Mouse (Mus musculus) embryonic facial prominence, embryonic 10.5 days (tissue): ENCODE results near the gene Baiap2l1. TPM values are rescaled to one million over a fixed set of nuclear protein-coding genes. Genes with fewer than 3 reads are reported as not detected.

Experiments
- DNase-seq: peaks from one replicate; pipeline ENCODE4 v3.0.0-alpha.2; 2017; ENCODE audit warnings: low spot score
- H3K27ac ChIP-seq: fragments of 300-500 bp; sonication (generic); replicated peaks from 2 replicates; pipeline ENCODE4 v1.5.1; 2016; ENCODE audit warnings: mild to moderate bottlenecking
- H3K27me3 ChIP-seq: fragments of 300-500 bp; sonication (generic); replicated peaks from 2 replicates; pipeline ENCODE4 v1.6.1; 2016; ENCODE audit warnings: low read depth, mild to moderate bottlenecking; ENCODE audit not compliant: poor library complexity, severe bottlenecking
- H3K36me3 ChIP-seq: fragments of 300-500 bp; sonication (generic); replicated peaks from 2 replicates; pipeline ENCODE4 v1.6.1; 2016; ENCODE audit warnings: mild to moderate bottlenecking, moderate library complexity
- H3K4me1 ChIP-seq: fragments of 300-500 bp; sonication (generic); 2 replicates; pipeline ENCODE4 v1.6.1; 2016
- H3K4me3 ChIP-seq: fragments of 300-500 bp; sonication (generic); 2 replicates; pipeline ENCODE4 v1.5.1; 2016; ENCODE audit warnings: mild to moderate bottlenecking, moderate library complexity
- H3K9me3 ChIP-seq: fragments of 300-500 bp; sonication (generic); 2 replicates; pipeline ENCODE4 v1.6.1; 2016; ENCODE audit warnings: mild to moderate bottlenecking
- WGBS: fragments of 180-500 bp; shearing (Covaris S2); methylation state at CpG from one replicate; pipeline ENCODE4 v1.1.7; 2016; 5-methylcytosine and 5-hydroxymethylcytosine counted together
- polyA plus RNA-seq: library from polyadenylated mRNA; unstranded; fragments of >200 nt; fragmentation: Nextera tagmentation; extraction: Ambion mirVana; gene quantifications from 2 replicates; pipeline ENCODE4 v1.2.1, GENCODE M21; 2016

The Baiap2l1 gene
- polyA plus RNA-seq, 1 experiment from 2014 or later = 6.0 TPM

GRCm38 (mm10) chr5:144296090-144296604 is 61.8 kb downstream of the Baiap2l1 start:
- no peak for DNase-seq
- no peak overlapping the region for H3K27ac ChIP-seq
- H3K27me3 ChIP-seq = no peaks in the 10 kb centered on the region
- H3K4me1 ChIP-seq = no peaks in the 10 kb centered on the region
- no peaks in the 10 kb centered on the region for H3K9me3 ChIP-seq
- H3K4me3 ChIP-seq = no peak overlapping the region
- WGBS = 84% methylated on average over 7 of the region's 7 CpGs
- no peaks in the 10 kb centered on the region for H3K36me3 ChIP-seq

- no peak overlapping the region for H3K4me3 ChIP-seq
- no peaks in the 10 kb centered on the region for H3K27me3 ChIP-seq
- WGBS = 83% methylated on average over 1 of the region's 1 CpGs
- DNase-seq = no peak
- no peaks in the 10 kb centered on the region for H3K36me3 ChIP-seq
- H3K9me3 ChIP-seq = no peaks in the 10 kb centered on the region
- no peaks in the 10 kb centered on the region for H3K4me1 ChIP-seq
- no peak overlapping the region for H3K27ac ChIP-seq
Measured at GRCm38 (mm10) chr5:144295357-144295756, 62.6 kb downstream of the Baiap2l1 start.

- no peaks in the 10 kb centered on the region for H3K4me1 ChIP-seq
- H3K9me3 ChIP-seq = no peaks in the 10 kb centered on the region
- WGBS = 87% methylated on average over 7 of the region's 7 CpGs
- no peak overlapping the region for H3K27ac ChIP-seq
- DNase-seq = no peak
- H3K4me3 ChIP-seq = no peak overlapping the region
- no peaks in the 10 kb centered on the region for H3K36me3 ChIP-seq
- no peaks in the 10 kb centered on the region for H3K27me3 ChIP-seq
Measured at GRCm38 (mm10) chr5:144294908-144295307, 63.0 kb downstream of the Baiap2l1 start.

- Histone ChIP-seq H3K9me3 (no peaks in the 10 kb centered on the region), H3K27me3 (no peaks in the 10 kb centered on the region), H3K4me3 (no peak overlapping the region), H3K4me1 (no peaks in the 10 kb centered on the region), H3K27ac (no peak overlapping the region), H3K36me3 (no peaks in the 10 kb centered on the region)
- 92% methylated on average over 4 of the region's 4 CpGs for WGBS
- no peak for DNase-seq
Measured at GRCm38 (mm10) chr5:144289769-144290440, 68.0 kb downstream of the Baiap2l1 start.

- no peaks in the 10 kb centered on the region for H3K9me3 ChIP-seq
- peaks cover 5% of the 10 kb centered on the region; the same call in 1 of the 2 replicates for H3K36me3 ChIP-seq
- no peaks in the 10 kb centered on the region for H3K27me3 ChIP-seq
- 85% methylated on average over 9 of the region's 9 CpGs for WGBS
- no peak overlapping the region for H3K27ac ChIP-seq
- no peak overlapping the region for H3K4me3 ChIP-seq
- DNase-seq = no peak
- no peaks in the 10 kb centered on the region for H3K4me1 ChIP-seq
Measured at GRCm38 (mm10) chr5:144288391-144288790, 69.5 kb downstream of the Baiap2l1 start.

GRCm38 (mm10) chr5:144287267-144287820 is 70.6 kb downstream of the Baiap2l1 start:
- no peak for DNase-seq
- WGBS = 87% methylated on average over 3 of the region's 3 CpGs

GRCm38 (mm10) chr5:144286591-144287266 is 71.2 kb downstream of the Baiap2l1 start:
- Histone ChIP-seq H3K27ac (no peak overlapping the region), H3K36me3 (peaks cover 5% of the 10 kb centered on the region), H3K9me3 (no peaks in the 10 kb centered on the region), H3K4me1 (no peaks in the 10 kb centered on the region), H3K27me3 (no peaks in the 10 kb centered on the region), H3K4me3 (no peak overlapping the region)
- no peak for DNase-seq
- WGBS = 83% methylated on average over 9 of the region's 9 CpGs

More at GRCm38 (mm10) chr5:144287267-144287820, 70.6 kb downstream of the Baiap2l1 start:
- Histone ChIP-seq H3K4me1 (no peaks in the 10 kb centered on the region), H3K27ac (no peak overlapping the region), H3K4me3 (no peak overlapping the region), H3K36me3 (peaks cover 5% of the 10 kb centered on the region), H3K27me3 (no peaks in the 10 kb centered on the region), H3K9me3 (no peaks in the 10 kb centered on the region)

GRCm38 (mm10) chr5:144284599-144284998 is 73.3 kb downstream of the Baiap2l1 start:
- Histone ChIP-seq H3K27me3 (no peaks in the 10 kb centered on the region), H3K27ac (no peak overlapping the region), H3K9me3 (no peaks in the 10 kb centered on the region), H3K36me3 (peaks cover 21% of the 10 kb centered on the region), H3K4me3 (no peak overlapping the region), H3K4me1 (no peaks in the 10 kb centered on the region)
- no peak for DNase-seq
- 87% methylated on average over 5 of the region's 5 CpGs for WGBS

GRCm38 (mm10) chr5:144283551-144284031 is 74.3 kb downstream of the Baiap2l1 start:
- Histone ChIP-seq H3K4me1 (no peaks in the 10 kb centered on the region), H3K27me3 (no peaks in the 10 kb centered on the region), H3K36me3 (peaks cover 29% of the 10 kb centered on the region), H3K9me3 (no peaks in the 10 kb centered on the region), H3K27ac (no peak overlapping the region), H3K4me3 (no peak overlapping the region)
- no peak for DNase-seq
- 86% methylated on average over 8 of the region's 8 CpGs for WGBS

GRCm38 (mm10) chr5:144282470-144283260 is 75.2 kb downstream of the Baiap2l1 start:
- Histone ChIP-seq H3K27me3 (no peaks in the 10 kb centered on the region), H3K4me3 (no peak overlapping the region), H3K9me3 (no peaks in the 10 kb centered on the region), H3K36me3 (peaks cover 39% of the 10 kb centered on the region), H3K4me1 (no peaks in the 10 kb centered on the region), H3K27ac (no peak overlapping the region)
- WGBS = 82% methylated on average over 11 of the region's 11 CpGs
- no peak for DNase-seq

- no peaks in the 10 kb centered on the region for H3K9me3 ChIP-seq
- H3K27me3 ChIP-seq = no peaks in the 10 kb centered on the region
- H3K27ac ChIP-seq = no peak overlapping the region
- H3K4me3 ChIP-seq = no peak overlapping the region
- H3K36me3 ChIP-seq = peaks cover 54% of the 10 kb centered on the region
- no peak for DNase-seq
- WGBS = 94% methylated on average over 13 of the region's 13 CpGs
- peaks cover 11% of the 10 kb centered on the region for H3K4me1 ChIP-seq
Measured at GRCm38 (mm10) chr5:144279926-144280325, 78.0 kb downstream of the Baiap2l1 start.

GRCm38 (mm10) chr5:144279081-144279541 is 78.8 kb downstream of the Baiap2l1 start:
- WGBS = 80% methylated on average over 9 of the region's 9 CpGs
- H3K27me3 ChIP-seq = no peaks in the 10 kb centered on the region
- H3K4me3 ChIP-seq = no peak overlapping the region
- no peak overlapping the region for H3K27ac ChIP-seq
- no peak for DNase-seq
- H3K36me3 ChIP-seq = peaks cover 49% of the 10 kb centered on the region
- peaks cover 14% of the 10 kb centered on the region for H3K4me1 ChIP-seq
- H3K9me3 ChIP-seq = no peaks in the 10 kb centered on the region
